ENCODE assay signal across 29 mouse cellular contexts in the genomic region with DNA sequence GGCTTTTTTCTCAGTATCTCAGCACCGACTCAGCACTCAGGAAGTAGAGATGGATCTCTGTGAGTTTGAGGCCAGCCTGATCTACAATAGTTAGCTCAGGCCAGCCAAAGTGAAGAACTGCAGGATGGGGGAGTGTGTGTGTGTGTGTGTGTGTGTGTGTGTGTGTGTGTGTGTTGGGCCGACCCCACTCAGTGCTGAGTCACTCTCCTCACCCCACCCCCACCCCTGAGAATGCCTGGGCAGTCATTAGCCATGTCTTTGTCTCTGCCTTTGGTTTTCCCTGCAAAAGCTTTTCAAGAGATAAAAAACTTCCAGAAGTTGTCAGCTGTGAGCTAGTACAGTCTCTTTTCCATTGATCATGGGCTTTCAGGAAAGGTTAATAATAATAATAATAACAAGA. TPM values are rescaled to one million over a fixed set of nuclear protein-coding genes. Genes with fewer than 3 reads are reported as not detected.
"Had no signal": no experiment of that assay in that cellular context is flagged by ENCODE, and none has a peak within 500 bp of the region (broad histone marks: within the 10 kb centered on the region; RNA-seq: fewer than 3 reads in every experiment).

No protein-coding gene starts in this region.

- H3K27me3 ChIP-seq: midbrain, embryonic 13.5 days; neural tube, embryonic 12.5 days; neural tube, embryonic 15.5 days had no signal

- ATAC-seq: liver, postnatal 0 days; lung, postnatal 0 days; midbrain, embryonic 13.5 days; midbrain, embryonic 16.5 days had no signal

- H3K36me3 ChIP-seq: midbrain, embryonic 10.5 days; midbrain, embryonic 13.5 days; neural tube, embryonic 12.5 days; neural tube, embryonic 15.5 days had no signal

- DNase-seq: kidney, adult 11 months; kidney, adult 8-10 months; kidney, postnatal 14 days; kidney, postnatal 4 days; liver, postnatal 0 days; lung, embryonic 14.5 days; lung, postnatal 36 days; right cerebral cortex, adult 18-20 months; right cerebral cortex, postnatal 14 days; right cerebral cortex, postnatal 4 days; thymus, adult 2 months; thymus, postnatal 14 days had no signal

- H3K4me2 ChIP-seq: lung, embryonic 14.5 days; midbrain, embryonic 13.5 days; neural tube, embryonic 12.5 days; neural tube, embryonic 15.5 days had no signal

- H3K9me3 ChIP-seq: megakaryocyte, embryonic 14.5 days; midbrain, embryonic 10.5 days; midbrain, embryonic 13.5 days; neural tube, embryonic 12.5 days; neural tube, embryonic 15.5 days had no signal

- H3K27ac ChIP-seq: liver, embryonic 14.5 days; midbrain, embryonic 10.5 days; midbrain, embryonic 13.5 days; neural tube, embryonic 12.5 days; neural tube, embryonic 15.5 days had no signal

- H3K9ac ChIP-seq: liver, embryonic 14.5 days; liver, postnatal 0 days; lung, embryonic 14.5 days; midbrain, embryonic 13.5 days; neural tube, embryonic 12.5 days; neural tube, embryonic 15.5 days had no signal

- H3K4me3 ChIP-seq: megakaryocyte, embryonic 14.5 days; midbrain, embryonic 10.5 days; midbrain, embryonic 13.5 days; neural tube, embryonic 12.5 days; neural tube, embryonic 15.5 days had no signal

RNA-seq across cellular contexts. Expression of a gene that starts 18.1 kb away (rescaled TPM):
- total RNA-seq: layer of hippocampus, adult 18-20 months; layer of hippocampus, postnatal 14 days; left cerebral cortex, adult 8-10 months; left cerebral cortex, postnatal 25 days had no signal
- polyA plus RNA-seq: kidney, embryonic 16.5 days; limb, embryonic 11.5 days; limb, embryonic 14.5 days; liver, postnatal 0 days; lung, embryonic 14.5 days; lung, postnatal 0 days; midbrain, embryonic 10.5 days; midbrain, embryonic 13.5 days; midbrain, embryonic 16.5 days; neural tube, embryonic 12.5 days; neural tube, embryonic 15.5 days; stomach, embryonic 14.5 days; stomach, postnatal 0 days had no signal
